Mouse (Mus musculus): ENCODE results near the gene Mcfd2.
A peak's percentile ranks its signal among the peaks of the same experiment; 100 is the strongest.

Mcfd2 gene

DNA sequence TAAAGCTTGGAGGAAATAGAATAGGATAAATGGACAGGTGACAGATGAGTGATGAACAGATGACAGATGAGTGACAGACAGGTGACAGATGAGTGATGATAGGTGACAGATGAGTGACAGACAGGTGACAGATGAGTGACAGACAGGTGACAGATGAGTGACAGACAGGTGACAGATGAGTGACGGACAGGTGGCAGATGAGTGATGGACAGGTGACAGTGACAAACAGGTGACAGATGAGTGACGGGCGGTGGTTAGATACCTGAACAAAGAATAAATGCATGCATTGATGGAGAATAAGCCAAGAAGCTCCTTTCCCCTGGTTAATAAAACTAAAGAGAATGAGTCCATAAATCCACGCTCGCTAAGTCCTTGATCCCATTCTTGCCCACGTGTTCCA, 30.7 kb downstream of the Mcfd2 start:
- no peak for DNase-seq

DNA sequence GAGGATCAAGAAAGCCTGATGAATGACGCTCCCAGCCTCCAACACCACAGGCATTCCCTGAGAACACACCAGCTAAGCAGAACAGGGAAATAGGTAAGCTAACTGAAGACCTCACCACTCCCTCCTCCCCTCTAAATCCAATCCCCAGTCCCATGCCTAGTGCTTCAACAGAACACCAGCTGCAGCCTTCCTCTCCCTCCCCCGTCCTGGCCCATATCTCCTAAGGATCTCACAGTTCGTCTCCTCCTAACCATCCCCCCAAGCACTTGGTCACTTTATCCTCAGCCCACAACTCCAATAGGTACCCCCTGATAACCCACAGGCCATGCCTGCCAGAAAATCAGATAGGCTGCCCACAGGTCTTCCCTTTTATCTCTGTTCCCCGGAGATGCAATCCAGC, 37.9 kb downstream of the Mcfd2 start:
- no peak for DNase-seq

DNA sequence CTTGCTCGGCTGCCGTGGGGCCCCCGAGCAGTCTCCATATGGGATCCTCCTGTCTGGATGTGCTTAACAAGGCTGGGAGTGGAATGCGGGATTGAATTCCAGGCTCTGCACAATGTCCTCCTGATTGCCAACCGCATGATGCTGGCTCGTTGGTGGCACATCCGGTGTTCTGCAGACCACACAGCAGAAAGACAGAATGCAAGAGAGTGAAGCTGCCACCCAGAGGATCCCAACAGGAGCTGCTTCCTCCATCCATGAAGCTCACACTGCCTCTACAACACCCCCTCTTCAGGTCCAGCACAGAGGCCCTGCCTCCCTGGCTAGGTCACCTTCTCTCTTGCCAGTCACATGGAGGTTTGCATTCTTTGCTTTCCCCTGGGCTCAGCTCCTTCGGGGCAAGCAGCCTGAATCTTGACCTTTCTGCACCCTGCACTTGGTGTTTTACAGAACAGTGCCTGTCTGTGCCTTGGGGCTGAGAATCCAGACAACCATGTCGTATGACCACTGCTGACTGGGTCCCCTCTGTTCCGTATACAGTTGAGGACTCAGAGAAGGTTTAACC, 39.6 kb downstream of the Mcfd2 start:
- peak; percentile 86 for DNase-seq

DNA sequence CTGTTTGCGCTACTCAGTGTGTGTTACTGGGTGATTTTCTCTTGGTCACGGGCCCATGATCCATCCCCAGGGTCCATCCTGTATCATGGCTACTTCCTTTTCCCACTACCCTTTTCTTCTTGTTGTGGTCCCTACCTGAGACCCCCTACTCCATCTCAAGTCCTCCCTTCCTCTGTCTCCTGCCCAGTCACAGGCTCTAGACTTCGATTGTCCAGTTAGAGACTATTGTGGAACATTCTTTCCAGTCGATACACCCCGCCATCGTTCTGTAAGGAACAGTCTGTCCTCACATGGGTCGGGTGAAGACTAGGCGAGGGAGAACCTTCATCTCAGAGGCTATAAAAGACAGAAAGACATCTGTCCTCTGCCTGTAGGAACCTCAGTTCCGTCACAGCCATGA, 40.4 kb downstream of the Mcfd2 start:
- DNase-seq: no peak

DNA sequence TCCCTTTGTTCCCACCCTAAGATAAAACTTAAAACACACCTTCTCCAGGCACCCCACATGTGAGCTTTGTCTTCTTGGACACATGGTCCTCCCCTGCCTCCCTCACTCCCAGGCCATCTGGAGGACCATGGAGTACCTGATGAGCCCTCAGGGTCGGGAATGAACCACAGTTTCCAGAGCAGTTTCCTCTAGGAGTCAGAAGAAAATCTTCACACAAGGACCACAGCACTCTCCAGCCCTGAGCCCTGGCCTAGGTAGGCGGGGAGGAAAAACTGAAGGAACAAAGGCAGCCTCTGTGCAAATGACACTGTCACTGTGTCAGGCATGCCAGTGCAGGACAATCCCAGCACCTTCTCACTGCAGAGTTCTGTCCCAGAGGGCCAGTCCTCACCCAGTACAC, 41.3 kb downstream of the Mcfd2 start:
- DNase-seq: no peak

DNA sequence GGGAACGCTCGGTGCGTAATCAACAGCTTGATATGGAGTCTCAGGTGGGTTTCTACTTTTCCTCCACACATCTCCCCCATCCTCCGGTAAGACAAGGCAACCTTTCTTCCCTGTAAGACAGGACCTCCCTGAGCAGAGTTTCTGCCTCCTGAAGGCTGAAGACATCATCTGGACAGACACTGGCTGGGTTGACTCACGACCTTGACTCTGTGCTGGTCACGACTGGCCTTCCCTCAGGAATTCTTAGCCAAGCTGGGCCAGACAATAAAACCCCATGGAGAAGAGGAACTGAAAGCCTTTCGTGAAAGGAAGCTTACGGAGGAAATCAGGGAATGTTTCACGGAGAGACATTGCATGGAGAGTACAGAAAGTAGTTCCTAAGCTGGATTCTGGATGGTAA, 46.3 kb downstream of the Mcfd2 start:
- no peak for DNase-seq

DNA sequence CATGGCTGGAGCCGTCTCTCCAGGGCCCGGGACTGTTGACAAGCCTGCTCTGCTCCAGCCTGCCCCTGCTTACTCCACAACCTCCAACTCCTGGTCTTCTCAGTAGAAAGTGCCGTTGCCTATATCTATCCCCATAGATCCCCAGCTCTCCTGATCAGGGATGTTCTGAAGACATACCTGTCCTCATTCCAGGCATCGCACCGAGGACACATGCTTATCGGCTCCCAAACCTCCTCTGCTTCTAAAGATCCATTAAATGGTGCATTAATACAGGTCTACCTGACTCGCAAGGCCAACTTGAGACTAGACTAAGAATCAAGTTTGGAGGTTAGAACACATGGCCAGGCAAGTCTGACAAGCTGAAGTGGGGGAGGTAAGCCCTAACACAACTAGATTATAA, 51.2 kb downstream of the Mcfd2 start:
- DNase-seq: no peak

DNA sequence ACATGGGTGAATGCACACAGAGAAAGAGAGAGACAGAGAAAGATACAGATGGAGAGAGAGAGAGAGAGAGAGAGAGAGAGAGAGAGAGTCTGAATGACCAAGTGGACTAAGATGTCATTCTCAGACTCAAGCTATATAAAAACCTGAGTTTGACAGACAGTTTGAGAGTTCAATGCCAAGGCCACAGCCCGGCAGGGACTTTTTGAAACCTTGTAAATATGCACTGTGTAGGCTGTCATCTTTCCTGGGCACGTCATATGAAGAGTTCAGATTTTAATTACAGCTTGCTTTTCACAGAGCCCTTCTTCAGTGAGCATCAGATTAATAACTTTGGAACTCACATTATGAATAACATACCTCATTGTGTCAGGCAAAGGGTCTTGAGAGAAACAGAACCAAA, 55.2 kb downstream of the Mcfd2 start:
- DNase-seq: no peak

DNA sequence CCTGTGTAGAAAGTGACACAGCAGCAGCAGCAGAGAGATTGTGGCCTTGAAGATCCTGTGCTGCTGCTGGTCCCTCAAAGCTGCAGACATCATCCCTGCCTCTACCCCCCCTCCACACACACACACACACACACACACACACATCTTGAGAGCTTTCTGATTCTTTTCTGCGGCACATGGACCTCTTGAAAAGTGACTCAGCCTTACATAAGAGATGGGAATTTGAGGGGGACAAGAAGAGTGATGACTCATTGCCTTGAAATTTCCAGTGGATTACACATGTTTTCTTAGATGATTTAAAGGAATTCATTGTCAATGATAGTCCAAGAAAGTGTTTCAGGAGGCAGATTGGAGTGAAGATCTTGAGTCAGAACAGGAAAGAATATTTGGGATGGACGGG, 58.9 kb downstream of the Mcfd2 start:
- no peak for DNase-seq
